Mouse (Mus musculus): ENCODE results near the gene Ccdc106.

Ccdc106 gene

GRCm38 (mm10) chr7:5080815-5081214 lies 60.5 kb downstream of the Ccdc106 start:
- DNase-seq (ENCODE audit: low spot score), result no peak

GRCm38 (mm10) chr7:5081241-5081640 lies 60.9 kb downstream of the Ccdc106 start:
- DNase-seq (ENCODE audit: low spot score), result no peak

- DNase-seq (ENCODE audit: low spot score), result no peak
Measured at GRCm38 (mm10) chr7:5081939-5082338, 61.6 kb downstream of the Ccdc106 start.

GRCm38 (mm10) chr7:5083325-5084105 lies 63.2 kb downstream of the Ccdc106 start:
- DNase-seq (ENCODE audit: low spot score), result no peak

- no peak for DNase-seq (ENCODE audit: low spot score)
Measured at GRCm38 (mm10) chr7:5085512-5085911, 65.2 kb downstream of the Ccdc106 start.

GRCm38 (mm10) chr7:5086921-5087440 lies 66.6 kb downstream of the Ccdc106 start:
- no peak for DNase-seq (ENCODE audit: low spot score)

GRCm38 (mm10) chr7:5087886-5088285 lies 67.5 kb downstream of the Ccdc106 start:
- DNase-seq (ENCODE audit: low spot score), result no peak

GRCm38 (mm10) chr7:5089853-5090252 lies 69.5 kb downstream of the Ccdc106 start:
- DNase-seq (ENCODE audit: low spot score), result no peak

- DNase-seq (ENCODE audit: low spot score), result peak; percentile 62
Measured at GRCm38 (mm10) chr7:5091008-5091728, 70.8 kb downstream of the Ccdc106 start.

GRCm38 (mm10) chr7:5092381-5092780 lies 72.0 kb downstream of the Ccdc106 start:
- DNase-seq (ENCODE audit: low spot score), result no peak

- no peak for DNase-seq (ENCODE audit: low spot score)
Measured at GRCm38 (mm10) chr7:5092831-5093510, 72.6 kb downstream of the Ccdc106 start.

GRCm38 (mm10) chr7:5098769-5099168 lies 78.4 kb downstream of the Ccdc106 start:
- no peak for DNase-seq (ENCODE audit: low spot score)

GRCm38 (mm10) chr7:5099796-5100195 lies 79.4 kb downstream of the Ccdc106 start:
- DNase-seq (ENCODE audit: low spot score), result no peak

- DNase-seq (ENCODE audit: low spot score), result no peak
Measured at GRCm38 (mm10) chr7:5101066-5101663, 80.8 kb downstream of the Ccdc106 start.

GRCm38 (mm10) chr7:5102564-5102963 lies 82.2 kb downstream of the Ccdc106 start:
- no peak for DNase-seq (ENCODE audit: low spot score)

- DNase-seq (ENCODE audit: low spot score), result no peak
Measured at GRCm38 (mm10) chr7:5108272-5108671, 87.9 kb downstream of the Ccdc106 start.

GRCm38 (mm10) chr7:5109301-5109700 lies 88.9 kb downstream of the Ccdc106 start:
- no peak for DNase-seq (ENCODE audit: low spot score)
